Mouse (Mus musculus) lung, postnatal 14 days (tissue): ENCODE measurements at regions not wholly inside any gene's neighbourhood (a gene's known extent, or its start where the extent isn't known, plus 50 kb on each side); places are given as distances from the start of the nearest gene placed in this dataset.

Experiments used
- DNase-seq: peaks from one replicate; pipeline ENCODE4 v3.0.0; 2021

DNA sequence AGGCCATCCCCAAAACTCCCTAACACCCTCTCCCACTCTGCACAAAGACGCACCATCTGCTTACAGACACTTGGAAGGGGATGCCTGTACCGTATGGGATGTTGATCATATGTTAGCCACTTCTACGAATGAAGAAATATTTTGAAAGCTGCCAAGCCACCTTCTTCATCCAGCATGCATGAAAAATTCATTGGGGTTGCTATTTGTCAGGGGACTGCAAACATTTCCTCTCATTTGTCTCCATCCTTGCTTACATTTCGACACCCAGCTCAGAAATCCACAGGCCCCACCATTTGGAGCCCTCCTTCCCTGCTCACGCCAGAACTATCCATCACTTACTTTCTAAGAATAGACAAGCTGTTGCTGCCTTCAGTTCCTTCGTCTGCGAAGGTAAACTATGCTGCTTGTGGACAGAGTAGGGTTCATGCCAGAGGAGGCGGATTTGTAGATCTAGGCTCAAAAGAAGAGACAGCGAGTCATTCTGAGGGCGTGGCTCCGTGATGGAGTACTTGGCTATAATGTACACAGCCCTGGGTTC is 51.2 kb upstream of the Cdh4 start:
- no peak for DNase-seq
